Mouse (Mus musculus): ENCODE results near the gene Trim25.

- TF ChIP-seq GATA1 (IDR thresholded peaks at IDR 0.05; ENCODE audit: borderline replicate concordance, low read length) (no peak), FLI1 (IDR thresholded peaks at IDR 0.05; ENCODE audit: low read length) (no peak)
Measured at GRCm38 (mm10) chr11:88949802-88950639, 49.2 kb upstream of the Trim25 start.

Measured in megakaryocyte, embryonic 14.5 days (primary cell).